Mouse (Mus musculus): ENCODE data around the gene Vmn2r111.
"Not testable (repeated sequence)": the region's sequence is repeated elsewhere in the genome, so short reads cannot be mapped to it uniquely, and the experiment has no call there.

Gene Vmn2r111

GRCm38 (mm10) chr17:22573382-22573781 is at the start of gene Vmn2r111:
Gene Vmn2r111, minus strand, starts transcription at chr17:22573482.
- peak; percentile 18 for DNase-seq

GRCm38 (mm10) chr17:22600651-22601050 is 27.4 kb upstream of the Vmn2r111 start, which contains the start of gene Vmn2r112:
Gene Vmn2r112, plus strand, starts transcription at chr17:22600951.
- not testable (repeated sequence) for DNase-seq

- DNase-seq: not testable (repeated sequence)
Measured at GRCm38 (mm10) chr17:22520467-22520866, 52.8 kb downstream of the Vmn2r111 start.

GRCm38 (mm10) chr17:22520037-22520436 is 53.2 kb downstream of the Vmn2r111 start:
- not testable (repeated sequence) for DNase-seq

- no peak for DNase-seq
Measured at GRCm38 (mm10) chr17:22497120-22497519, 76.2 kb downstream of the Vmn2r111 start.

Data from heart, adult 11 months (tissue).